Mouse (Mus musculus): ENCODE results near the gene Srpk2.

- no peak for TF ChIP-seq CTCF (IDR thresholded peaks at IDR 0.05; ENCODE audit: low read depth, low read length)
- no peak for TF ChIP-seq POLR2A (IDR thresholded peaks at IDR 0.05; ENCODE audit: insufficient read depth, low read length)
These were observed 220.2 kb downstream of the Srpk2 start for GRCm38 (mm10) chr5:23464247-23464646.

All from ES-Bruce4 (cell line).